Comparison of ENCODE assay signal across 8 mouse cellular contexts in genomic region chr13:73763439-73764255, GRCm38 (mm10). TPM values are rescaled to one million over a fixed set of nuclear protein-coding genes. Genes with fewer than 3 reads are reported as not detected.
DNase-seq lines count a peak whose midpoint lies in the region; ATAC-seq lines count a peak whose summit lies in the region.

No protein-coding gene starts in this region.

- H3K36me3 ChIP-seq in intestine, embryonic 16.5 days (ENCODE audit: control insufficient read depth, insufficient read depth, low read length) = no peaks in the 10 kb centered on the region
- H3K36me3 ChIP-seq in limb, embryonic 15.5 days = 0 out of 2 replicates have a peak, but pooled peaks cover 5% of the 10 kb centered on the region
- H3K36me3 ChIP-seq in midbrain, embryonic 16.5 days (ENCODE audit: control insufficient read depth, insufficient read depth, low read length) = no peaks in the 10 kb centered on the region

- H3K9ac ChIP-seq in intestine, embryonic 16.5 days (ENCODE audit: low read depth, low read length) = peak overlapping the region; percentile 77
- peak overlapping the region; percentile 71 for H3K9ac ChIP-seq in limb, embryonic 15.5 days
- peak overlapping the region; percentile 67 for H3K9ac ChIP-seq in midbrain, embryonic 16.5 days (ENCODE audit: low read depth, low read length)

- peak overlapping the region; percentile 80 for H3K4me2 ChIP-seq in intestine, embryonic 16.5 days (ENCODE audit: low read depth, low read length)
- H3K4me2 ChIP-seq in limb, embryonic 15.5 days = peak overlapping the region; percentile 90
- peak overlapping the region; percentile 97 for H3K4me2 ChIP-seq in midbrain, embryonic 16.5 days (ENCODE audit: low read length)

- peak; percentile 25 to 37 for DNase-seq in cerebellum, postnatal 14 days
- no peak for DNase-seq in cerebellum, adult 9-10 months
- peak; percentile 96 for DNase-seq in embryo, embryonic 9.5 days (ENCODE audit: extremely low spot score)
- peak; percentile 72 to 73 for DNase-seq in spleen, postnatal 14 days (ENCODE audit: low spot score in 2 of 2)

- no peaks in the 10 kb centered on the region for H3K27me3 ChIP-seq in intestine, embryonic 16.5 days (replicated peaks; ENCODE audit: control insufficient read depth, insufficient read depth, low read length)
- no peaks in the 10 kb centered on the region for H3K27me3 ChIP-seq in limb, embryonic 15.5 days
- no peaks in the 10 kb centered on the region; the same call in 1 of the 2 replicates for H3K27me3 ChIP-seq in midbrain, embryonic 16.5 days (ENCODE audit: control insufficient read depth, insufficient read depth, low read depth, low read length)

- peak; percentile 88 for ATAC-seq in granulocyte monocyte progenitor cell, adult 5-6 weeks (replicated peaks; ENCODE audit: poor library complexity, severe bottlenecking)
- ATAC-seq in intestine, embryonic 16.5 days = peak; percentile 89
- ATAC-seq in limb, embryonic 15.5 days (ENCODE audit: insufficient number of reproducible peaks, low FRiP score, low TSS enrichment, low read depth) = peak; percentile 86
- peak; percentile 82 for ATAC-seq in midbrain, embryonic 16.5 days

- peak overlapping the region; percentile 81 for H3K4me3 ChIP-seq in intestine, embryonic 16.5 days (ENCODE audit: low read length)
- peak overlapping the region; percentile 69 for H3K4me3 ChIP-seq in limb, embryonic 15.5 days
- peak overlapping the region; percentile 60 for H3K4me3 ChIP-seq in midbrain, embryonic 16.5 days (ENCODE audit: low read depth, low read length)

- WGBS in intestine, embryonic 16.5 days = under 1% methylated on average over 70 of the region's 70 CpGs
- under 1% methylated on average over 69 of the region's 70 CpGs for WGBS in limb, embryonic 15.5 days
- under 1% methylated on average over 66 of the region's 70 CpGs for WGBS in midbrain, embryonic 16.5 days

- H3K4me1 ChIP-seq in intestine, embryonic 16.5 days (ENCODE audit: control insufficient read depth, insufficient read depth, low read length) = peaks cover 32% of the 10 kb centered on the region
- peaks cover 31% of the 10 kb centered on the region for H3K4me1 ChIP-seq in limb, embryonic 15.5 days
- peaks cover 17% of the 10 kb centered on the region for H3K4me1 ChIP-seq in midbrain, embryonic 16.5 days (ENCODE audit: control insufficient read depth, insufficient read depth, low read length)

- H3K27ac ChIP-seq in intestine, embryonic 16.5 days (ENCODE audit: low read length) = peak overlapping the region; percentile 79
- peak overlapping the region; percentile 33; the same call in 1 of the 2 replicates for H3K27ac ChIP-seq in limb, embryonic 15.5 days
- H3K27ac ChIP-seq in midbrain, embryonic 16.5 days (ENCODE audit: low read length) = no peak overlapping the region

- no peaks in the 10 kb centered on the region for H3K9me3 ChIP-seq in intestine, embryonic 16.5 days (ENCODE audit: control insufficient read depth, low read length)
- H3K9me3 ChIP-seq in limb, embryonic 15.5 days = no peaks in the 10 kb centered on the region
- no peaks in the 10 kb centered on the region for H3K9me3 ChIP-seq in midbrain, embryonic 16.5 days (replicated peaks; ENCODE audit: control insufficient read depth, low read length, poor library complexity, severe bottlenecking)

RNA-seq across cellular contexts. Expression of gene Slc12a7, which starts 30.8 kb away (rescaled TPM):
- total RNA-seq in granulocyte monocyte progenitor cell, adult 5-6 weeks (2014; fragmentation: Nextera tagmentation) = 3.6 and 8.3 TPM in 2 replicates
- total RNA-seq in granulocyte monocyte progenitor cell, adult 5-6 weeks (2017) = 3.0 and 3.7 TPM in 2 replicates
- polyA plus RNA-seq in intestine, embryonic 16.5 days (2015; fragmentation: Nextera tagmentation; extraction: Ambion mirVana) = 28.7 and 31.7 TPM in 2 replicates
- polyA plus RNA-seq in limb, embryonic 15.5 days (2015; fragmentation: Nextera tagmentation; extraction: Ambion mirVana) = 12.6 and 14.3 TPM in 2 replicates
- 7.5 and 9.6 TPM in 2 replicates for polyA plus RNA-seq in midbrain, embryonic 16.5 days (2015; fragmentation: Nextera tagmentation; extraction: Ambion mirVana)

RNA-seq across cellular contexts. Expression of gene Slc6a19, which starts 59.0 kb away (rescaled TPM):
- not detected in 2 replicates for total RNA-seq in granulocyte monocyte progenitor cell, adult 5-6 weeks (2014; fragmentation: Nextera tagmentation)
- total RNA-seq in granulocyte monocyte progenitor cell, adult 5-6 weeks (2017) = not detected in 2 replicates
- polyA plus RNA-seq in intestine, embryonic 16.5 days (2015; fragmentation: Nextera tagmentation; extraction: Ambion mirVana) = 24.9 and 40.5 TPM in 2 replicates
- polyA plus RNA-seq in limb, embryonic 15.5 days (2015; fragmentation: Nextera tagmentation; extraction: Ambion mirVana) = 1.5 and 1.6 TPM in 2 replicates
- 0.11 and 0.30 TPM in 2 replicates for polyA plus RNA-seq in midbrain, embryonic 16.5 days (2015; fragmentation: Nextera tagmentation; extraction: Ambion mirVana)
